Mouse (Mus musculus) heart, adult 2 months (tissue): ENCODE data around the gene Dvl2.

ENCODE experiments used
- CTCF ChIP-seq: fragments of 200-600 bp; IDR thresholded peaks from 2 replicates; pipeline ENCODE4 v1.8.1; 2022; ENCODE audit warnings: antibody characterized with exemption, mild to moderate bottlenecking, moderate library complexity
- EP300 ChIP-seq: fragments of 200-500 bp; IDR thresholded peaks from 2 replicates; pipeline ENCODE4 v1.6.1; 2011; ENCODE audit warnings: low read depth, low read length, control low read depth; ENCODE audit not compliant: insufficient read depth
- POLR2A ChIP-seq: fragments of 200-500 bp; IDR thresholded peaks from 2 replicates; pipeline ENCODE4 v1.6.1; 2011; ENCODE audit warnings: mild to moderate bottlenecking, low read depth, low read length, control low read depth; ENCODE audit not compliant: insufficient read depth

DNA sequence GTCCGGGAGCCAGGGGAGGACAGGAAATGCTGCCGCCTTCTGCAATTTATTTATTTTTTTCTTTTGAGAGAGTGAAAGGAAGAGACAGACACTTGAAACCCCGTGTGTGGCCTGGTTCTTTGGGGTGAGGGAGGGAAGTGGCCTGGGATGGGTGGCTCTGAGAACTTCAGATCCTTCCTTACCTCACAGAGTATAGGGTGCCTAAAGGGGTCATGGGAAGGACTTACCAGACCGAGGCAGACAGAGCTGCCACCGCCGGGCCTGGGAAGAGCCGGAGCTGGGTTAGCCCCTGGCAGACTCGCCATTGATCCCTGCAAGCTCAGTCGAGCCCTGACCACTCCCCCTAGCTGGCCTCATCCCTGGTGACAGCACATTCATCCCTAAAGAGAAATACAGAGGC, 45.0 kb downstream of the Dvl2 start:
- TF ChIP-seq POLR2A: no peak
- TF ChIP-seq CTCF: no peak
- no peak for TF ChIP-seq EP300
